Mouse (Mus musculus) small intestine, adult 2 months (tissue): ENCODE measurements around the gene Bnipl. TPM values are rescaled to one million over a fixed set of nuclear protein-coding genes. Genes with fewer than 3 reads are reported as not detected.

Experiments used
- H3K27ac ChIP-seq: fragments of 200-500 bp; 2 replicates; pipeline ENCODE4 v1.5.1; 2012; ENCODE audit warnings: low read depth, low read length, control low read depth, inconsistent platforms; ENCODE audit not compliant: insufficient read depth
- H3K27me3 ChIP-seq: fragments of 200-500 bp; 2 replicates; pipeline ENCODE4 v1.6.1; 2012; ENCODE audit warnings: mild to moderate bottlenecking, moderate library complexity, low read length, inconsistent platforms; ENCODE audit not compliant: control insufficient read depth, insufficient read depth
- H3K36me3 ChIP-seq: fragments of 200-500 bp; 2 replicates; pipeline ENCODE4 v1.6.1; 2012; ENCODE audit warnings: mild to moderate bottlenecking, low read length, control low read depth, inconsistent platforms; ENCODE audit not compliant: control insufficient read depth, insufficient read depth
- H3K4me1 ChIP-seq: fragments of 200-500 bp; 2 replicates; pipeline ENCODE4 v1.6.1; 2012; ENCODE audit warnings: low read length, inconsistent platforms, mixed read lengths; ENCODE audit not compliant: control insufficient read depth, insufficient read depth, insufficient read length
- H3K4me3 ChIP-seq: fragments of 200-500 bp; 2 replicates; pipeline ENCODE4 v1.5.1; 2012; ENCODE audit warnings: low read depth, mild to moderate bottlenecking, control low read depth, inconsistent platforms, low read length, moderate library complexity
- CTCF ChIP-seq: fragments of 200-500 bp; IDR thresholded peaks from 2 replicates; pipeline ENCODE4 v1.5.1; 2012; ENCODE audit warnings: low read depth, mild to moderate bottlenecking, control low read depth, inconsistent platforms, low read length, moderate library complexity, mixed read lengths; ENCODE audit not compliant: insufficient replicate concordance, insufficient read length; ENCODE audit errors: extremely low read depth
- POLR2A ChIP-seq: fragments of 200-500 bp; IDR thresholded peaks from 2 replicates; pipeline ENCODE4 v1.6.1; 2012; ENCODE audit warnings: low read depth, mild to moderate bottlenecking, control low read depth, inconsistent platforms, low read length, moderate library complexity
- WGBS: fragments of 180-500 bp; shearing (Covaris S2); methylation state at CpG from one replicate; pipeline ENCODE4 v1.1.7; 2018; 5-methylcytosine and 5-hydroxymethylcytosine counted together
- polyA plus RNA-seq: library from polyadenylated mRNA; depleted of rRNA; stranded (reverse); fragments of >200 nt; gene quantifications from 2 replicates; pipeline ENCODE4 v1.2.3, GENCODE M21; 2012

Bnipl gene
- polyA plus RNA-seq, 1 experiment, result 0.16 TPM

- TF ChIP-seq CTCF, result no peak
- no peak for TF ChIP-seq POLR2A
These were observed 40.4 kb downstream of the Bnipl start for GRCm38 (mm10) chr3:95210585-95210984.

GRCm38 (mm10) chr3:95208286-95208685 lies 42.7 kb downstream of the Bnipl start:
- TF ChIP-seq CTCF (no peak), POLR2A (no peak)
- 76% methylated on average over 4 of the region's 4 CpGs for WGBS
- no peaks in the 10 kb centered on the region; the same call in 1 of the 2 replicates for H3K4me1 ChIP-seq
- peaks cover 44% of the 10 kb centered on the region for H3K36me3 ChIP-seq
- H3K27ac ChIP-seq, result no peak overlapping the region
- H3K27me3 ChIP-seq, result no peaks in the 10 kb centered on the region
- no peak overlapping the region for H3K4me3 ChIP-seq

More at GRCm38 (mm10) chr3:95210585-95210984, 40.4 kb downstream of the Bnipl start:
- Histone ChIP-seq H3K4me3 (no peak overlapping the region), H3K27me3 (no peaks in the 10 kb centered on the region), H3K36me3 (peaks cover 38% of the 10 kb centered on the region), H3K4me1 (no peaks in the 10 kb centered on the region; the same call in 1 of the 2 replicates), H3K27ac (no peak overlapping the region)
- WGBS, result 67% methylated on average over 2 of the region's 2 CpGs

GRCm38 (mm10) chr3:95203880-95204279 lies 47.1 kb downstream of the Bnipl start:
- TF ChIP-seq CTCF (no peak), POLR2A (no peak)
- Histone ChIP-seq H3K4me1 (no peaks in the 10 kb centered on the region), H3K4me3 (no peak overlapping the region), H3K27ac (no peak overlapping the region), H3K36me3 (peaks cover 71% of the 10 kb centered on the region), H3K27me3 (no peaks in the 10 kb centered on the region)
- WGBS, result 96% methylated on average over 6 of the region's 6 CpGs

GRCm38 (mm10) chr3:95200562-95200961 lies 50.4 kb downstream of the Bnipl start:
- TF ChIP-seq CTCF (no peak), POLR2A (no peak)
- no peaks in the 10 kb centered on the region for H3K4me1 ChIP-seq
- H3K27me3 ChIP-seq, result no peaks in the 10 kb centered on the region
- H3K36me3 ChIP-seq, result peaks cover 79% of the 10 kb centered on the region
- H3K27ac ChIP-seq, result no peak overlapping the region
- no peak overlapping the region for H3K4me3 ChIP-seq
- WGBS, result 90% methylated on average over 2 of the region's 2 CpGs

GRCm38 (mm10) chr3:95200132-95200531 lies 50.9 kb downstream of the Bnipl start:
- Histone ChIP-seq H3K4me1 (no peaks in the 10 kb centered on the region), H3K27ac (no peak overlapping the region), H3K36me3 (peaks cover 78% of the 10 kb centered on the region), H3K4me3 (no peak overlapping the region), H3K27me3 (no peaks in the 10 kb centered on the region)
- WGBS, result 85% methylated on average over 7 of the region's 7 CpGs
- TF ChIP-seq CTCF (no peak), POLR2A (no peak)

- Histone ChIP-seq H3K27ac (no peak overlapping the region), H3K27me3 (no peaks in the 10 kb centered on the region), H3K4me1 (no peaks in the 10 kb centered on the region), H3K36me3 (peaks cover 78% of the 10 kb centered on the region), H3K4me3 (no peak overlapping the region)
- TF ChIP-seq POLR2A (no peak), CTCF (no peak)
- WGBS, result 79% methylated on average over 1 of the region's 1 CpGs
These were observed 51.9 kb downstream of the Bnipl start for GRCm38 (mm10) chr3:95199101-95199500.

GRCm38 (mm10) chr3:95195772-95196171 lies 55.2 kb downstream of the Bnipl start:
- WGBS, result 48% methylated on average over 2 of the region's 2 CpGs
- Histone ChIP-seq H3K36me3 (peaks cover 65% of the 10 kb centered on the region), H3K4me1 (no peaks in the 10 kb centered on the region), H3K4me3 (no peak overlapping the region), H3K27me3 (no peaks in the 10 kb centered on the region), H3K27ac (no peak overlapping the region)
- TF ChIP-seq CTCF (no peak), POLR2A (no peak)
